Mouse (Mus musculus) midbrain, postnatal 0 days (tissue): ENCODE data around the gene Ccdc171. TPM values are rescaled to one million over a fixed set of nuclear protein-coding genes. Genes with fewer than 3 reads are reported as not detected.
A peak's percentile ranks its signal among the peaks of the same experiment; 100 is the strongest.

Experiments
- ATAC-seq: fragments of 200-750 bp; cut with Nextera tagmentation; 2 replicates; pipeline ENCODE4 v1.8.0; 2017; ENCODE audit warnings: moderate number of reproducible peaks, mild to moderate bottlenecking, moderate TSS enrichment, moderate library complexity; ENCODE audit not compliant: low FRiP score
- DNase-seq: peaks from one replicate; pipeline ENCODE4 v3.0.0-alpha.2; 2015; ENCODE audit warnings: low spot score
- H3K27ac ChIP-seq: fragments of 300-500 bp; sonication (generic); 2 replicates; pipeline ENCODE4 v1.5.1; 2014; ENCODE audit warnings: low read depth, mild to moderate bottlenecking, low read length, mixed read lengths
- H3K27me3 ChIP-seq: fragments of 300-500 bp; sonication (generic); 2 replicates; pipeline ENCODE4 v1.6.1; 2014; ENCODE audit warnings: low read length, control low read depth, mixed read lengths; ENCODE audit not compliant: insufficient read depth
- H3K36me3 ChIP-seq: fragments of 300-500 bp; sonication (generic); 2 replicates; pipeline ENCODE4 v1.6.1; 2014; ENCODE audit warnings: low read length, control low read depth, mixed read lengths; ENCODE audit not compliant: insufficient read depth
- H3K4me1 ChIP-seq: fragments of 300-500 bp; sonication (generic); 2 replicates; pipeline ENCODE4 v1.6.1; 2014; ENCODE audit warnings: mild to moderate bottlenecking, control low read depth, antibody characterized with exemption, low read length, mixed read lengths; ENCODE audit not compliant: insufficient read depth
- H3K4me2 ChIP-seq: fragments of 300-500 bp; sonication (generic); 2 replicates; pipeline ENCODE4 v1.6.1; 2014; ENCODE audit warnings: low read depth, mild to moderate bottlenecking, low read length, mixed read lengths; ENCODE audit not compliant: poor library complexity, severe bottlenecking
- H3K4me3 ChIP-seq: fragments of 300-500 bp; sonication (generic); 2 replicates; pipeline ENCODE4 v1.5.1; 2014; ENCODE audit warnings: low read depth, mild to moderate bottlenecking, low read length, moderate library complexity
- H3K9ac ChIP-seq: fragments of 300-500 bp; sonication (generic); replicated peaks from 2 replicates; pipeline ENCODE4 v1.6.1; 2014; ENCODE audit warnings: mild to moderate bottlenecking, low read length, moderate library complexity, mixed read lengths; ENCODE audit not compliant: poor library complexity, severe bottlenecking
- H3K9me3 ChIP-seq: fragments of 300-500 bp; sonication (generic); 2 replicates; pipeline ENCODE4 v1.6.1; 2016; ENCODE audit warnings: low read length, control low read depth
- CTCF ChIP-seq: IDR thresholded peaks from 2 replicates; pipeline ENCODE4 v1.5.1; 2016; ENCODE audit warnings: antibody characterized with exemption, mild to moderate bottlenecking
- WGBS: fragments of 180-500 bp; shearing (Covaris S2); extraction: QIAGEN DNeasy Blood & Tissue Kit; methylation state at CpG from one replicate; pipeline ENCODE4 v1.1.7; 2014; 5-methylcytosine and 5-hydroxymethylcytosine counted together
- polyA plus RNA-seq: library from polyadenylated mRNA; unstranded; fragments of >200 nt; fragmentation: Nextera tagmentation; extraction: Ambion mirVana; gene quantifications from 2 replicates; pipeline ENCODE4 v1.2.1, GENCODE M21; 2015
- total RNA-seq: library from RNA; depleted of rRNA; stranded (reverse); fragments of >200 nt; gene quantifications from 2 replicates; pipeline ENCODE4 v1.2.3, GENCODE M21; 2014

The Ccdc171 gene
- total and polyA plus RNA-seq, 2 experiments from 2014 or later = 2.0 to 4.2 TPM

DNA sequence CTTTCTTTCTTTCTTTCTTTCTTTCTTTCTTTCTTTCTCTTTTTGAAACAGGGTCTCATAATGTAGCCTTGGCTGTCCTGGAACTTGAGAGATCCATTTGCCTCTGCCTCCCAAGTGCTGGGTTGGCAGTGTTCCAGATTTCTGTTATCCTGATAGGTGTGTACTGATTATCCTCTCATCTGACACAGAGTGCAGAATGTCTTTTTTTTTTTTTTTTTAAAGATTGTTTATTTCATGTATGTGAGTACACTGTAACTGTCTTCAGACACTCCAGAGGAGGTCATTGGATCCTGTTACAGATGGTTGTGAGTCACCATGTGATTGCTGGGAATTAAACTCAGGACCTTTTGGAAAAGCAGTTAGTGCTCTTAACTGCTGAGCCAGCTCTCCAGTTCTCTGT is 5.5 kb upstream of the Ccdc171 start:
- no peaks in the 10 kb centered on the region for H3K4me1 ChIP-seq
- no peak for ATAC-seq
- no peak overlapping the region for H3K27ac ChIP-seq
- no peak overlapping the region for H3K4me2 ChIP-seq
- no peak for DNase-seq
- no peak for TF ChIP-seq CTCF
- no peaks in the 10 kb centered on the region for H3K27me3 ChIP-seq
- no peaks in the 10 kb centered on the region for H3K9me3 ChIP-seq
- no peak overlapping the region for H3K4me3 ChIP-seq
- no peaks in the 10 kb centered on the region for H3K36me3 ChIP-seq
- H3K9ac ChIP-seq = no peak overlapping the region

DNA sequence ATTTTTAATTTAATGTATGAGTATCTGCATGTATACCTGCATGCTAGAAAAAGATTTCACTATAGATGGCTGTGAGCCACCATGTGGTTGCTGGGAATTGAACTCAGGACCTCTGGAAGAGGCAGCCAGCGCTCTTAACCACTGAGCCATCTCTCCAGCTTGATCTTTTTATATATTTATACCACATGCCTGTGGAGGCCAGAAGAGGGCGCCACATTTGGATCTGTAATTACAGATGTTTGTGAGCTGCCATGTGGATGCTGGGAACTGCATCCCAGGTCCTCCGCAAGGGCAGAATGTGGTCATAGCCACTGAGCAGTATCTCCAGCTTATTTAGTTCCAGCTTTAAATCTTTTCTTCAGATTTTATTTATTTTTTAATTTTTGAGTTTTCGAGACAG is 5.0 kb upstream of the Ccdc171 start:
- H3K27ac ChIP-seq = no peak overlapping the region
- peak; percentile 31 for TF ChIP-seq CTCF
- WGBS = 85% methylated on average over 4 of the region's 4 CpGs
- no peak for ATAC-seq
- no peak overlapping the region for H3K4me3 ChIP-seq
- H3K4me1 ChIP-seq = no peaks in the 10 kb centered on the region
- no peak overlapping the region for H3K9ac ChIP-seq
- DNase-seq = no peak
- no peak overlapping the region for H3K4me2 ChIP-seq
- no peaks in the 10 kb centered on the region for H3K27me3 ChIP-seq
- no peaks in the 10 kb centered on the region for H3K9me3 ChIP-seq
- H3K36me3 ChIP-seq = no peaks in the 10 kb centered on the region

DNA sequence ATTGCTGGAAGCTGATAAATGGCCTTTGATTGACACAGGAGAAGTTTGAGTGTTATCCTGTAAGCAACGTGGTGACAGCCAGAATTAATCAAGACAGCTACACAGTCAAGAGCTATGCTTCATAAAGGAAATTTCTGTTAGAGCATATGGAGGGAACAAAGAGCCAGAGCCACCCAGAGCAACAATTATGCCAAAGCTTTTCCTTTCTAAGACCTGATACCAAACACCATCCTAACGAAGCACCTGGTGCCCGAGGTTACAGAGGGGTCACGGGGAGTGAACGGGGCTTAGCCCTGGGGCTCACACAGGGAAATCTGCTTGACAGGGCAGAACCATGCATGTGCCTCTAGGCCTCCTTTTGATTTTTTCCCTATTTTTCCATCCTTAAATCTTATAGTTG is 3.3 kb upstream of the Ccdc171 start:
- DNase-seq = no peak
- WGBS = 38% methylated on average over 5 of the region's 5 CpGs
- no peaks in the 10 kb centered on the region for H3K27me3 ChIP-seq
- TF ChIP-seq CTCF = no peak
- H3K9me3 ChIP-seq = no peaks in the 10 kb centered on the region
- H3K9ac ChIP-seq = no peak overlapping the region
- no peak overlapping the region for H3K4me3 ChIP-seq
- no peak overlapping the region for H3K27ac ChIP-seq
- H3K4me2 ChIP-seq = no peak overlapping the region
- no peak for ATAC-seq
- H3K4me1 ChIP-seq = no peaks in the 10 kb centered on the region
- H3K36me3 ChIP-seq = no peaks in the 10 kb centered on the region

DNA sequence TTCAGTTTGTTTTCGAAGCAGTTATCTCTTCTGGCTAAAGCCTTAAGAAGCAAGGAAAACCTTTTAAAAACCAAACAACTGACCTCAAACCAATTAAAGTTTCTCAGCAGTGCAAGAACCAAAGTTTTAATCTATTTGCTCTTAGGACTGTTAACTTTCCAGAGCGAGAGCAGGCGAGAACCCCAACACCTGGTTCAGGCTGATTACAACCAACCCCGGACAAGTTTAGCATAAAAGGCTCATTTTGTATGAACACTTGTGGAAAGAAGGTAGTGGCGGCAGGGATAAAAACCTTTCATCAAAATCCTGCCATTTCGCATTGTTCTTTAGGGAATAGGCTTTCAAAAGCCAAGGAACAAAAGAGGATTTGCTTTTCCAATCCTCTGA is 896 bp upstream of the Ccdc171 start:
- H3K9ac ChIP-seq = peak overlapping the region; percentile 94
- 2% methylated on average over 6 of the region's 6 CpGs for WGBS
- H3K9me3 ChIP-seq = no peaks in the 10 kb centered on the region
- H3K27ac ChIP-seq = peak overlapping the region; percentile 99
- H3K36me3 ChIP-seq = no peaks in the 10 kb centered on the region
- no peaks in the 10 kb centered on the region for H3K27me3 ChIP-seq
- peak overlapping the region; percentile 62 for H3K4me3 ChIP-seq
- no peaks in the 10 kb centered on the region for H3K4me1 ChIP-seq
- ATAC-seq = peak; percentile 2; the same call in 1 of the 2 replicates
- no peak for TF ChIP-seq CTCF
- DNase-seq = no peak
- peak overlapping the region; percentile 87 for H3K4me2 ChIP-seq

DNA sequence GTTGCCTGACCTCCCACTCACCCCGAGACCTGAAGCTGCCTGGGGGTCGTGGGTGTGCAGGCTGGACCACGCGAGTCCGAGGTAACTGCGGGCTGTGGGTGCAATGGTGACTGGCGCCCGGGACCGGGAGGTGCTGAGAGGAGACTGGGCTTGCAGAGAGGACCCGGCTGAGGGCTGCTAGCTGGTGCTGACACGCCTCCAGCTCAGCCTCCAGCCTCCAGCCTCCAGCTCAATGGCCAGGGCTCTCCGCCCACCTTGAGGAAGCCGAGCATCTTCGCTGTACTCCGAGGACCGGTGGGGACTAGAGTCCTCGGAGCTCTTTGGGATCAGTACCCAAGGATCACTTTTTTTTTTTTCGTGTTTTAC is 328 bp downstream of the Ccdc171 start:
- Histone ChIP-seq H3K27ac (peak overlapping the region; percentile 99; the same call in 1 of the 2 replicates), H3K4me2 (peak overlapping the region; percentile 87), H3K4me3 (peak overlapping the region; percentile 62), H3K9me3 (no peaks in the 10 kb centered on the region), H3K36me3 (no peaks in the 10 kb centered on the region), H3K4me1 (no peaks in the 10 kb centered on the region), H3K27me3 (no peaks in the 10 kb centered on the region), H3K9ac (peak overlapping the region; percentile 94)
- peak; percentile 33 for DNase-seq
- no peak for TF ChIP-seq CTCF
- under 1% methylated on average over 18 of the region's 18 CpGs for WGBS
- ATAC-seq = peak; percentile 53

DNA sequence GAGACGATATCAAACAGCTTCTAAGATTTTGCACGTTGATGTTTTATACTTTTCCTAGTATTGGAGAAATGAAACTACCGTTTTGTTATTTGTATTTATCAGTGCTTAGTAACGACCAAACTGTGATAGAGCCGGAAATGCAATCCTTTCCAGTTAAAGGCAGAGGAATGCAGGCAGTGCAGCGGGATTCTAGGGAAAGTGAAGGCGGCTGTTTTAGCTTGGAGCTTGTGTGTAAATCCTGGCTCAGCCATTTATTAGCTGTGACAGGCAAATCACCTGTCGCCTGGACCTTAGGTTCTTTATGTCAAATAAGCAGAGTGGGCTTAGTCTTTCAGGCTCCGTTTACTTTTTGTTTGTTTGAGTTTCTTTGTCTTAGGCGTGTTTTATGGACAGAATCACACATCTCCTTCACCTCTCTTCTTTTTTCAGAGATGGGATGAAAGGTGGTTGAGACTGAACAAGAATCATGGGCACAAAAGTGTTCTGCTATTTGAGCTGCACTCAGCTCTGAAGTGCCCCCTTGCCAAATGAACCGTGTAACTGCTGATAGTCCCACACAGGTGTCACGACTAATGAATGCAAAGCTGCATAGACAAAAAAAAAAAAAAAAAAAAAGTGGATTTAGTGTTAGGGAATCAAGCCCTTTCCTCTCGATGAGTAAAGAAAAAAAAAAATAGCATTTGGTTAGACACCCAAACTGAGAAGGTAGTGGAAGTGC is 1.1 kb downstream of the Ccdc171 start:
- TF ChIP-seq CTCF = no peak
- Histone ChIP-seq H3K27ac (0 out of 2 replicates have a peak overlapping the region, but pooled peaks have one; percentile 6), H3K9ac (no peak overlapping the region), H3K4me2 (peak overlapping the region; percentile 87), H3K27me3 (no peaks in the 10 kb centered on the region), H3K36me3 (no peaks in the 10 kb centered on the region), H3K4me1 (no peaks in the 10 kb centered on the region), H3K4me3 (peak overlapping the region; percentile 62), H3K9me3 (no peaks in the 10 kb centered on the region)
- DNase-seq = no peak
- ATAC-seq = no peak
- WGBS = 5% methylated on average over 13 of the region's 13 CpGs
